Mouse (Mus musculus) forelimb bud, embryonic 11.5 days (tissue): Measurements from ENCODE around the gene Gm43517.
A peak's percentile ranks its signal among the peaks of the same experiment; 100 is the strongest.

Experiments
- DNase-seq: peaks from one replicate; pipeline ENCODE4 v3.0.0-alpha.2; 2012; ENCODE audit warnings: low read depth, low spot score

Gm43517 gene

GRCm38 (mm10) chr12:49385631-49385990 is 637 bp downstream of the Gm43517 start:
- no peak for DNase-seq

GRCm38 (mm10) chr12:49386081-49386805 is 1.3 kb downstream of the Gm43517 start:
- DNase-seq, result no peak

GRCm38 (mm10) chr12:49387856-49388598 is 3.1 kb downstream of the Gm43517 start:
- DNase-seq, result no peak

GRCm38 (mm10) chr12:49389666-49390065 is 4.7 kb downstream of the Gm43517 start:
- DNase-seq, result no peak

- no peak for DNase-seq
Measured at GRCm38 (mm10) chr12:49390257-49390656, 5.3 kb downstream of the Gm43517 start.

DNA sequence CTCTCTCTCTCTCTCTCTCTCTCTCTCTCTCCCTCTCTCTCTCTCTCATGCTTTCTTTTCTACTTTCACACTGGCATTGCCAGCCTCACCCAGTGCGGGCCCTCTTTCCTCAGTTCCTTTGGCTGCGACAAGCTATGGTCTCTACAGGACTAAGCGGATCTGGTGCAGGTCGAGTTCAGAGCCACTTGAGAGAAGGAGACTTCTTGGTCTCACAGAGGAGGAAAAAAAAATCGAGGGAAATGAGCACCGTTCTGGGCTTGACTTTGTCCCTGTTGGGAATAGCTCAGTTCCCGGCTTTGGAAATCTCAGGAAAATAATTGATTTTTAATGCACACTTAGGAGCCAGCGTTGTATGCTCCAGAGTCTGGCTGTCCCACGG is 5.9 kb downstream of the Gm43517 start:
- DNase-seq, result no peak

DNA sequence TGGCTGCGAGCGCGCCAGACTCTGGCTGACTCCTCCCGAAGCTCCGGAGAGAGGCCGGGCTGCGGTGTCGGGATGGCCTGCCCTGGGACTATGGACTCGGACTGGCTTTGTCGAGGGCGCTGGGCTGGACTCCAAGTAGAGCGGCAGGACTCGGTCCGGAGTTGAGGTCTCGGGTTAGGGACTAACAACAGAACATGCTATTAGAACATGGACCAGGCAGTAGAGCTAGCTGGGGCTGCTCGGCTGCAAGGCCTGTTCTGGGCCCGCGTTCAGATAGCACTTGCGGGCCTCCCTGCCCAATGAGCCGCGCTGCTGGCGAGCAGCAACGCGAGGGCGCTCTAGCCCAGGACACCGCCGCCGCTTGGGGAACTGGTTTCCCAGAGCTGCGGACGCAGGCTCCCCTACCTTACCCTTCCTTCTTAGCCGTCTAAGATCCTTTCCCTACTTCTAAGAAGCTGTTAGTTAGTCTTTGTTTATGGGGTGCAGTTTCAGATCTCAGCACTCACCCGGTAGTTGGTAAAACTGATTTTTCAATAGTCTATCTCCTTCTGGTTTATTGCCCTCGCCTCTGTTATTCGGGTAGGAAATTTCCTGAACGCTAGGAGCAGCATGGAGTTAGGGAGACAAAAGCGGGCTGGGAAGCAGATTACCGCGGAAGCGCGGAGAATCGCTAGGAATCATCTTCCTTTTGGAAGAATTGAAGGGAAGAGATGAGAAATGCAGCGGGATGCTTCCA is 6.5 kb downstream of the Gm43517 start:
- peak; percentile 74 for DNase-seq

DNA sequence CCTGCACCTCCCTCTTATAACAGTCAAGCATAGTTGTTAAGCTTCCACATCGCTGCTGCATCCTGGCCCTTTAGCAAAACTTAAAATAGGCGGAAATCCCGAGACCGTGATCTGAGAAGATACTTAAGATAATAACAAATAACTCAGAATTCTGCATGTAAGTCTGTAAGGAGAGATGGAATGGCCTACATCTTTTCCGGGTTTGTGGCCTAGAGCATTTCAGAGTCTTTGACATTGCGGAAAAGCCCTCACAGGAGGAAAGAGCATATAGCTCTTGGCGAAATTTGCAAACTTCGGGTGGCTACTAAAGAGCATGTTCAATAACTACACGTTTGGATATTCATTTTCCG is 7.0 kb downstream of the Gm43517 start:
- DNase-seq, result no peak

GRCm38 (mm10) chr12:49392876-49393275 is 7.9 kb downstream of the Gm43517 start:
- no peak for DNase-seq

GRCm38 (mm10) chr12:49393639-49394038 is 8.7 kb downstream of the Gm43517 start:
- no peak for DNase-seq

GRCm38 (mm10) chr12:49394181-49394580 is 9.2 kb downstream of the Gm43517 start:
- DNase-seq, result no peak

- DNase-seq, result no peak
Measured at GRCm38 (mm10) chr12:49394836-49395235, 9.9 kb downstream of the Gm43517 start.

DNA sequence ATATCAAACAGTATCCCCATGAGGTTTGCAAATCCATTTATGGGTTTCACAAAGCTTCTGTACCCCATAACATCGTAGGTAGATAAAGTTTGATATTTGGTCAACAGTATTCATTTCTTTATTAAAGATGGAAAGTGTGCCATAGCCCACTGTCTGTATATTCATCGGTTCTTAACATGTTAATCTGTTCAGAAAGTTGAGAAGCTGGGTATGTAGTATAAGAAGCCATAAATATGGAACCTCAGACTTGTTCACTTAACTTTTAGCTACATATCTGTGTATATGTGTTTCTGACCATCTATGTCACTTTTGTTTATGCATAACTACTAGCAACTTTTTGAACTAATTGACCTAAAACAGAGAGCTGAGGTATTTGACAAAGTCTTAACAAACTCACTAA is 11.0 kb downstream of the Gm43517 start:
- no peak for DNase-seq

DNA sequence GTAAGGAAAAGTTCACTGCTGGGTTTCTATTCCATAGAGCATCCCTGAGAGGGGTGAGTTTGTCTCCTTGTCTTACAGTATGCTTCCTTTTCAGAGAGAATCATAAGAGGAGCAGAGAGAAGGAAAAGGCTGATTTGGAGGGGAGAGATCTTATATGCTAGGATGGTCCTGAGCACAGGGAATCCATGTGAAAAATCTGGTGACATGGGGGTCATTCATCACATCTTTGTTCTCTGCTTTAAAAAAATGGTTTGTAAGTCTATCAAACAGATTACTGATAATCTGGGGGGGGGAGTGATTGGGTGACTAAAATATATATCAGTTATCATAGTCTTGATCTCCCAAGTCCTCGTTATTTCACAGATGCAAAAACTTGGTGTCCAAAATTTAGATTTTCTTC is 11.8 kb downstream of the Gm43517 start:
- no peak for DNase-seq

GRCm38 (mm10) chr12:49397443-49398162 is 12.6 kb downstream of the Gm43517 start:
- no peak for DNase-seq

GRCm38 (mm10) chr12:49398163-49398540 is 13.2 kb downstream of the Gm43517 start:
- DNase-seq, result no peak

- no peak for DNase-seq
Measured at GRCm38 (mm10) chr12:49398636-49399035, 13.7 kb downstream of the Gm43517 start.

GRCm38 (mm10) chr12:49399611-49400010 is 14.6 kb downstream of the Gm43517 start:
- no peak for DNase-seq

DNA sequence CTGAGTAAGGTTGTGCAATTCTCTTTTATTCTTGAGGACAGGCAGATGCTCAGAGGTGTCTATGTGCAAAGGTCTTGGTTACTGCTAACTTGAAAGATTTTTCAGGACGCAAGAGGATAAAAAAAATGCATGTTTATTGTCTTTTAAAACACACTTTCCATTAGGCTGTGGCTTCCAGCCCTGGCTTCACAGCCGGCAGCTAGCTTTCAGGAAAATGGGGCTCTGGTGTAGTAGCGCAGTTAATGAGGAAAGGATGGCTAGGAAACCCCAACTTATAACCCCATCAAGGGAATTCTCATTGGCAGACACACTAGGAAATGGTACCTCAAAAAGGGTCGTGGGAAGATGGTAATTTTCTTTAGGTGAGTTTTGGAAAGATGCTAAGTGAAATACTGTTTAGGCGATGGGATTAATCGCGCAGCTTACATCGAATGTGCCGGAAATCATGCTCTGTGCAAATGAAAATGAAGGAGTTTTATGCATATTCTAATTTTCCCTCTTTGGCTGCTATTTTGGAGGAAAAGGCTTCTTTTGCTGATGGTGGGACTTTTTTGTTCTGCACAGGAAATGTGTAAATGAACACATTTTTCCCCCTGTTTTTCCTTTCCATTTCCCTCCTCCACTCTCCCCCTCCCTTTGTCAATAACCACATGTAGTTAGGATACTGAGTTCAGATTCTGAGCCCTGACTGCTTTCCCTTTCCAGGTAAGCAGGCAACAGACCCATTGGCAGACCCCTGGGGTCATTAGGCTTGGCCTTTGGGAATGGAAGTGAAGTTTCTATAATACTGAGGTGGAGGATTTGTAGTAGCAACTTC is 15.3 kb downstream of the Gm43517 start:
- DNase-seq, result no peak

DNA sequence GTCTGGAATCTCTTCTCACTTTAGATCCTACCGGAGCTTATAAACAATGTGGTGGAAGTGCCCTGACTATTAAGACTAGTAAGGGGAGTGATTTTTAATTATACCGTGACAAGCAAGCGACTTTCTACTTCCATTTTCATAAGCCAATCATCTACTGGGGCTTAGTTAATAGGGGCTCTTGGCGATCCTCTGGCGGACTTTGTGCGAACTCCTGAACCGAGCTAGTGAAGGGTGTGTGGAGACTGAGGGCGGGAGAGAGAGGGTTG is 15.8 kb downstream of the Gm43517 start:
- DNase-seq, result no peak

DNA sequence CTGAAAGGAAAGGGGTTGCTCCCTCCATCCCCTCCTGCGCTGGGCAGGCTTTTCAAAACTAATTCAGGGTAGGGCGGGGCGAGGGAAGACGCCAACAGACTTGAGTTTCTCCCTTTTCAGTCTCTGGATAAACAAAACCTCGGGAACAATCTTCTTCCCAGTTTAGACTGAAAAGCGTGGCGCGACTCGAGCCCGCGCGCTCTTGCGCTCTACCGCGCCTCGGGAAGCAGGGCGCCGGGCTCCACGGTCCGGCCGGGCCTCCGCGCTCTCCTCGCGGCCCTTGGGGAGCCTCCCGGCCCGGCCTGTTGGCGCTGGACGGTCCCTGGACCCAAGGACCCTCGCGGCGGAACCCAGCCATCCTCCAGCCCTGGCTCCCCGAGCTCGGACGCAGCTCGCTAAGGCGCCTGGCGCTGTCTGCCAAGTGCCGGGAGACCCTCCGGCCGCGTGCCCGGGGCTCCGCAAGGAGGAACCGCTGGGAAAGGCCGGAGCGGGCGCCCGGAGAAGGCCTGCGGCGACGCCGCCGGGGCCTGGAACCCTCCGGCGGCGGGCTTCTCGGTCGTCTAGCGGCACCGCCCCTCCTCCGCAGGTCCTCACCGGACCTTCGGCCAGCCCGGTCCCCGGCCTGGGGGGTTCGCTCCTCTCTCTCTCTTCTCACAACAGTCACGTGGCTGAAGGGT is 16.3 kb downstream of the Gm43517 start:
- no peak for DNase-seq
